Mouse (Mus musculus): ENCODE measurements around the gene Zfp592.
A peak's percentile ranks its signal among the peaks of the same experiment; 100 is the strongest.

GRCm38 (mm10) chr7:80994663-80995005, 1.2 kb downstream of the Zfp592 start:
- TF ChIP-seq GATA1 (IDR thresholded peaks at IDR 0.05; ENCODE audit: low read depth, low read length) = no peak
- TF ChIP-seq MXI1 (IDR thresholded peaks at IDR 0.05; ENCODE audit: low read depth, low read length) = peak; percentile 12; the same call in 1 of the 2 replicates
- no peak for TF ChIP-seq CTCF (IDR thresholded peaks at IDR 0.05 in 2 of 3, conservative IDR thresholded peaks at IDR 0.05 in 1 of 3; ENCODE audit: control insufficient read depth in 1 of 3, insufficient read depth in 1 of 3, low read depth in 2 of 3, low read length in 3 of 3, poor library complexity in 1 of 3, severe bottlenecking in 1 of 3)
- no peak for TF ChIP-seq EP300 (IDR thresholded peaks at IDR 0.05; ENCODE audit: low read depth in 1 of 2, low read length in 2 of 2)
- no peak for TF ChIP-seq TCF12 (IDR thresholded peaks at IDR 0.05; ENCODE audit: low read depth, low read length)
- no peak for TF ChIP-seq POLR2A (IDR thresholded peaks at IDR 0.05; ENCODE audit: control insufficient read depth in 1 of 2, insufficient read depth in 1 of 2, low read depth in 1 of 2, low read length in 2 of 2, poor library complexity in 1 of 2)
- no peak for TF ChIP-seq POLR2AphosphoS2 (IDR thresholded peaks at IDR 0.05; ENCODE audit: low read length)
- TF ChIP-seq CHD2 (IDR thresholded peaks at IDR 0.05; ENCODE audit: low read length) = 0 out of 2 replicates have a peak, but pooled peaks have one; percentile 23
- TF ChIP-seq ZC3H11A (IDR thresholded peaks at IDR 0.05; ENCODE audit: low read depth, low read length) = no peak
- TF ChIP-seq ETS1 (IDR thresholded peaks at IDR 0.05; ENCODE audit: low read depth, low read length) = no peak
- TF ChIP-seq NELFE (IDR thresholded peaks at IDR 0.05; ENCODE audit: low read depth, low read length) = no peak
- no peak for TF ChIP-seq TAL1 (IDR thresholded peaks at IDR 0.05; ENCODE audit: low read length)
- TF ChIP-seq MAFK (IDR thresholded peaks at IDR 0.05; ENCODE audit: borderline replicate concordance, low read depth, low read length) = no peak
- no peak for TF ChIP-seq NRF1 (IDR thresholded peaks at IDR 0.05; ENCODE audit: insufficient read depth, low read depth, low read length, poor library complexity, severe bottlenecking)

All from MEL (cell line).